Mouse (Mus musculus): ENCODE data around the gene Map6.

DNA sequence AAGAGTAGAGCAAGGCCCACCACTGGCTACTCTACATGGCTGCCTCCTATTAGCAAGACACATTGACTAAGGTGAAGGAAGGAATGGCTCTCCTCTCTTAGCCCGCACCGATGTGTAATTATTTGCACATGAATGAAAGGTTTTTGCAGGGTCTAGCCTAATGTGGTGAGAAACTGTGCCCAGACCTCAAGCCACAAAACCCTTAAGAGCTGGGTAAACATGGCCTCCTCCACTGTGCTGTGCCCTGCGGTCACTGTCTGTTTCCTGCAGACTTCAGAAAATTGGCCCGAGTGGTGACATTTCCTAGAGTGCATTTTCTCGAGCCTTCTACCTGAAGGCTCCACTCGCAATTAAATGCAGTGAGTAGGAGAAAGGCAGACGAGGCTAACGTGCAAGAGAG lies 11.1 kb downstream of the Map6 start:
- no peak for TF ChIP-seq CTCF (IDR thresholded peaks at IDR 0.05; ENCODE audit: extremely low read depth, insufficient read depth, low read length)
- no peak for TF ChIP-seq POLR2A (IDR thresholded peaks at IDR 0.05; ENCODE audit: extremely low read depth, insufficient read depth, low read length)
